Mouse (Mus musculus): Measurements from ENCODE around the gene Olfr487. TPM values are rescaled to one million over a fixed set of nuclear protein-coding genes. Genes with fewer than 3 reads are reported as not detected.
"Not testable (repeated sequence)": the region's sequence is repeated elsewhere in the genome, so short reads cannot be mapped to it uniquely, and the experiment has no call there.

Olfr487 gene
- total RNA-seq (2021) (not detected), polyA plus RNA-seq (2012; rRNA removed) (not detected in 2 replicates)
- long read RNA-seq = 0 reads

GRCm38 (mm10) chr7:108214536-108214935, at the start of gene Olfr487:
Gene Olfr487, minus strand, starts transcription at chr7:108214636.
- H3K9ac ChIP-seq (ENCODE audit: low read depth, low read length); DNase-seq; H3K4me3 ChIP-seq; H3K27ac ChIP-seq; H3K4me1 ChIP-seq (ENCODE audit: control insufficient read depth, insufficient read depth, low read length); H3K27me3 ChIP-seq (ENCODE audit: control insufficient read depth, insufficient read depth, low read length); H3K79me2 ChIP-seq (replicated peaks; ENCODE audit: control insufficient read depth, insufficient read depth, low read length); intact Hi-C loops (cut with DNase I); H3K36me3 ChIP-seq (ENCODE audit: control insufficient read depth, insufficient read depth, low read length): not testable (repeated sequence)

GRCm38 (mm10) chr7:108258247-108258646, 43.8 kb upstream of the Olfr487 start, which contains the start of gene Olfr488:
Gene Olfr488, minus strand, starts transcription at chr7:108258347.
- no peak within 1 kb of the TSS for H3K4me3 ChIP-seq
- no peaks in the 10 kb centered on the region for H3K36me3 ChIP-seq (ENCODE audit: control insufficient read depth, insufficient read depth, low read length)
- no peaks in the 10 kb centered on the region for H3K4me1 ChIP-seq (ENCODE audit: control insufficient read depth, insufficient read depth, low read length)
- H3K9ac ChIP-seq (ENCODE audit: low read depth, low read length) = no peak within 1 kb of the TSS
- intact Hi-C loops (cut with DNase I) = no loop called here
- no peaks in the 10 kb centered on the region for H3K79me2 ChIP-seq (replicated peaks; ENCODE audit: control insufficient read depth, insufficient read depth, low read length)
- TF ChIP-seq EP300 (IDR thresholded peaks at IDR 0.05; ENCODE audit: insufficient read depth, low read depth, low read length) (no peak), CTCF (IDR thresholded peaks at IDR 0.05) (no peak), POLR2A (IDR thresholded peaks at IDR 0.05; ENCODE audit: insufficient read depth, low read depth, low read length) (no peak)
- no peaks in the 10 kb centered on the region for H3K27me3 ChIP-seq (ENCODE audit: control insufficient read depth, insufficient read depth, low read length)
- no peak within 1 kb of the TSS for H3K27ac ChIP-seq
- DNase-seq = no peak

GRCm38 (mm10) chr7:108233551-108233950, 19.1 kb upstream of the Olfr487 start:
- no peaks in the 10 kb centered on the region for H3K36me3 ChIP-seq (ENCODE audit: control insufficient read depth, insufficient read depth, low read length)
- 53% methylated on average over 3 of the region's 3 CpGs for WGBS
- H3K4me3 ChIP-seq = no peak overlapping the region
- no peaks in the 10 kb centered on the region for H3K79me2 ChIP-seq (replicated peaks; ENCODE audit: control insufficient read depth, insufficient read depth, low read length)
- intact Hi-C loops (cut with DNase I) = no loop called here
- TF ChIP-seq EP300 (IDR thresholded peaks at IDR 0.05; ENCODE audit: insufficient read depth, low read depth, low read length) (no peak), CTCF (IDR thresholded peaks at IDR 0.05) (no peak), POLR2A (IDR thresholded peaks at IDR 0.05; ENCODE audit: insufficient read depth, low read depth, low read length) (no peak)
- DNase-seq = no peak
- no peak overlapping the region for H3K27ac ChIP-seq
- no peaks in the 10 kb centered on the region for H3K27me3 ChIP-seq (ENCODE audit: control insufficient read depth, insufficient read depth, low read length)
- no peaks in the 10 kb centered on the region for H3K4me1 ChIP-seq (ENCODE audit: control insufficient read depth, insufficient read depth, low read length)
- no peak overlapping the region for H3K9ac ChIP-seq (ENCODE audit: low read depth, low read length)

- Histone ChIP-seq H3K27ac (no peak overlapping the region), H3K36me3 (ENCODE audit: control insufficient read depth, insufficient read depth, low read length) (no peaks in the 10 kb centered on the region), H3K4me1 (ENCODE audit: control insufficient read depth, insufficient read depth, low read length) (no peaks in the 10 kb centered on the region), H3K79me2 (replicated peaks; ENCODE audit: control insufficient read depth, insufficient read depth, low read length) (no peaks in the 10 kb centered on the region), H3K27me3 (ENCODE audit: control insufficient read depth, insufficient read depth, low read length) (no peaks in the 10 kb centered on the region), H3K9ac (ENCODE audit: low read depth, low read length) (no peak overlapping the region), H3K4me3 (no peak overlapping the region)
- intact Hi-C loops (cut with DNase I) = no loop called here
- TF ChIP-seq POLR2A (IDR thresholded peaks at IDR 0.05; ENCODE audit: insufficient read depth, low read depth, low read length) = no peak
- no peak for TF ChIP-seq CTCF (IDR thresholded peaks at IDR 0.05)
- no peak for TF ChIP-seq EP300 (IDR thresholded peaks at IDR 0.05; ENCODE audit: insufficient read depth, low read depth, low read length)
- WGBS = 67% methylated on average over 6 of the region's 6 CpGs
- DNase-seq = no peak
Observed at GRCm38 (mm10) chr7:108196938-108197337, 17.5 kb downstream of the Olfr487 start.

- H3K4me3 ChIP-seq; H3K27ac ChIP-seq; H3K36me3 ChIP-seq (ENCODE audit: control insufficient read depth, insufficient read depth, low read length); DNase-seq; H3K4me1 ChIP-seq (ENCODE audit: control insufficient read depth, insufficient read depth, low read length); H3K27me3 ChIP-seq (ENCODE audit: control insufficient read depth, insufficient read depth, low read length); H3K9ac ChIP-seq (ENCODE audit: low read depth, low read length); H3K79me2 ChIP-seq (replicated peaks; ENCODE audit: control insufficient read depth, insufficient read depth, low read length); intact Hi-C loops (cut with DNase I): not testable (repeated sequence)
- 52% methylated on average over 3 of the region's 3 CpGs for WGBS
Observed at GRCm38 (mm10) chr7:108196337-108196736, 18.1 kb downstream of the Olfr487 start.

- H3K79me2 ChIP-seq (replicated peaks; ENCODE audit: control insufficient read depth, insufficient read depth, low read length); DNase-seq; H3K4me3 ChIP-seq; H3K9ac ChIP-seq (ENCODE audit: low read depth, low read length); H3K4me1 ChIP-seq (ENCODE audit: control insufficient read depth, insufficient read depth, low read length); H3K36me3 ChIP-seq (ENCODE audit: control insufficient read depth, insufficient read depth, low read length); intact Hi-C loops (cut with DNase I); H3K27me3 ChIP-seq (ENCODE audit: control insufficient read depth, insufficient read depth, low read length); H3K27ac ChIP-seq: not testable (repeated sequence)
- WGBS = 60% methylated on average over 1 of the region's 1 CpGs
Observed at GRCm38 (mm10) chr7:108192714-108193113, 21.7 kb downstream of the Olfr487 start.

GRCm38 (mm10) chr7:108191196-108191595, 23.2 kb downstream of the Olfr487 start:
- H3K36me3 ChIP-seq (ENCODE audit: control insufficient read depth, insufficient read depth, low read length); H3K4me1 ChIP-seq (ENCODE audit: control insufficient read depth, insufficient read depth, low read length); DNase-seq; H3K4me3 ChIP-seq; H3K27me3 ChIP-seq (ENCODE audit: control insufficient read depth, insufficient read depth, low read length); H3K27ac ChIP-seq; H3K79me2 ChIP-seq (replicated peaks; ENCODE audit: control insufficient read depth, insufficient read depth, low read length); H3K9ac ChIP-seq (ENCODE audit: low read depth, low read length); intact Hi-C loops (cut with DNase I): not testable (repeated sequence)
- WGBS = 53% methylated on average over 2 of the region's 2 CpGs

GRCm38 (mm10) chr7:108185237-108185636, 29.2 kb downstream of the Olfr487 start:
- intact Hi-C loops (cut with DNase I); H3K27me3 ChIP-seq (ENCODE audit: control insufficient read depth, insufficient read depth, low read length); H3K4me3 ChIP-seq; H3K36me3 ChIP-seq (ENCODE audit: control insufficient read depth, insufficient read depth, low read length); DNase-seq; H3K9ac ChIP-seq (ENCODE audit: low read depth, low read length); H3K4me1 ChIP-seq (ENCODE audit: control insufficient read depth, insufficient read depth, low read length); H3K27ac ChIP-seq; H3K79me2 ChIP-seq (replicated peaks; ENCODE audit: control insufficient read depth, insufficient read depth, low read length): not testable (repeated sequence)
- WGBS = 69% methylated on average over 2 of the region's 2 CpGs

GRCm38 (mm10) chr7:108184401-108184800, 30.0 kb downstream of the Olfr487 start:
- H3K27me3 ChIP-seq (ENCODE audit: control insufficient read depth, insufficient read depth, low read length); intact Hi-C loops (cut with DNase I); H3K36me3 ChIP-seq (ENCODE audit: control insufficient read depth, insufficient read depth, low read length); DNase-seq; H3K9ac ChIP-seq (ENCODE audit: low read depth, low read length); H3K27ac ChIP-seq; H3K4me3 ChIP-seq; H3K4me1 ChIP-seq (ENCODE audit: control insufficient read depth, insufficient read depth, low read length); H3K79me2 ChIP-seq (replicated peaks; ENCODE audit: control insufficient read depth, insufficient read depth, low read length): not testable (repeated sequence)
- 68% methylated on average over 3 of the region's 3 CpGs for WGBS

GRCm38 (mm10) chr7:108172642-108173041, 41.8 kb downstream of the Olfr487 start, which contains the start of gene Olfr486:
Gene Olfr486, minus strand, starts transcription at chr7:108172742.
- H3K4me3 ChIP-seq; H3K4me1 ChIP-seq (ENCODE audit: control insufficient read depth, insufficient read depth, low read length); H3K27me3 ChIP-seq (ENCODE audit: control insufficient read depth, insufficient read depth, low read length); H3K79me2 ChIP-seq (replicated peaks; ENCODE audit: control insufficient read depth, insufficient read depth, low read length); H3K36me3 ChIP-seq (ENCODE audit: control insufficient read depth, insufficient read depth, low read length); H3K9ac ChIP-seq (ENCODE audit: low read depth, low read length); intact Hi-C loops (cut with DNase I); DNase-seq; H3K27ac ChIP-seq: not testable (repeated sequence)
- WGBS = 83% methylated on average over 1 of the region's 1 CpGs

All from heart, adult 2 months (tissue).